Mouse (Mus musculus) kidney, embryonic 15.5 days (tissue): ENCODE results near the gene Cryzl2. TPM values are rescaled to one million over a fixed set of nuclear protein-coding genes. Genes with fewer than 3 reads are reported as not detected.

Source experiments
- ATAC-seq: fragments of 200-750 bp; cut with Nextera tagmentation; replicated peaks from 2 replicates; pipeline ENCODE4 v1.8.0; 2017; ENCODE audit warnings: moderate TSS enrichment; ENCODE audit not compliant: low FRiP score
- H3K27ac ChIP-seq: fragments of 300-500 bp; sonication (generic); 2 replicates; pipeline ENCODE4 v1.5.1; 2015; ENCODE audit warnings: mild to moderate bottlenecking, inconsistent platforms
- H3K27me3 ChIP-seq: fragments of 300-500 bp; sonication (generic); 2 replicates; pipeline ENCODE4 v1.6.1; 2015; ENCODE audit warnings: inconsistent platforms
- H3K36me3 ChIP-seq: fragments of 300-500 bp; sonication (generic); 2 replicates; pipeline ENCODE4 v1.6.1; 2015; ENCODE audit warnings: inconsistent platforms
- H3K4me1 ChIP-seq: fragments of 300-500 bp; sonication (generic); 2 replicates; pipeline ENCODE4 v1.6.1; 2015; ENCODE audit warnings: inconsistent platforms
- H3K4me2 ChIP-seq: fragments of 300-500 bp; sonication (generic); 2 replicates; pipeline ENCODE4 v1.6.1; 2015; ENCODE audit warnings: moderate library complexity, mild to moderate bottlenecking, inconsistent platforms
- H3K4me3 ChIP-seq: fragments of 300-500 bp; sonication (generic); replicated peaks from 2 replicates; pipeline ENCODE4 v1.5.1; 2015; ENCODE audit warnings: mild to moderate bottlenecking, inconsistent platforms
- H3K9ac ChIP-seq: fragments of 300-500 bp; sonication (generic); 2 replicates; pipeline ENCODE4 v1.6.1; 2015; ENCODE audit warnings: mild to moderate bottlenecking, inconsistent platforms
- H3K9me3 ChIP-seq: fragments of 300-500 bp; sonication (generic); replicated peaks from 2 replicates; pipeline ENCODE4 v1.6.1; 2016; ENCODE audit warnings: inconsistent platforms
- WGBS: fragments of 180-500 bp; shearing (Covaris S2); methylation state at CpG from one replicate; pipeline ENCODE4 v1.1.7; 2015; ENCODE audit warnings: mixed read lengths; 5-methylcytosine and 5-hydroxymethylcytosine counted together
- polyA plus RNA-seq: library from polyadenylated mRNA; unstranded; fragments of >200 nt; fragmentation: Nextera tagmentation; extraction: Ambion mirVana; gene quantifications from 2 replicates; pipeline ENCODE4 v1.2.1, GENCODE M21; 2015

The Cryzl2 gene
- polyA plus RNA-seq, 1 experiment from 2014 or later: 19.8 TPM

DNA sequence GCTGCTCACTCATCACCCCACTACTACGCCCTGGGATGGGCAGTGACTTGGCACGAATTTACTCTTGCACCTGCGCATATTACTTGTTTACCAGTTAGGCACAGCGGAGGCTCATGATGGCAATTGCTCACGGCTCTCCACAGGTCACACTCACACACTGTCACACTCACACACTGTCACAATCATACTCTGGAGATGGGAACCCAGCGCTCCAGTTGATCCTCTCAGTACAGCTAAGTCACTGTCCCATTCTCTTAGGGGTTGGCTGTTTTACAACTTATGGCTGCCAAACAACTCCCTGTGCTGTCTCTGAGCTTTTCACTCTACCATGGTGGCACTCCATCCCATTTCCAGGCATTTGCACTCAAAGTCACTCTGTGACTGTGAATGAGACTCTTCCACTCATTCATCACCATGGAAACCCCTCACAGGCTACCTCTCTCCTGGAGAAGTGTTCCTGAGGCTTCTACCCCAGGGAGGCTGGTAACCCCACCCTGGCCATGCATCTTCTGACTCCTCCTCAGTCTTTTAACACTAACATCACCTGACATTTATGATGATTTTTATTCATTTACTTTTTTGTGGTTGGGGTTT is 43.1 kb downstream of the Cryzl2 start:
- Histone ChIP-seq H3K4me3 (no peak overlapping the region), H3K9me3 (no peaks in the 10 kb centered on the region), H3K9ac (no peak overlapping the region), H3K27me3 (no peaks in the 10 kb centered on the region), H3K4me2 (no peak overlapping the region), H3K27ac (no peak overlapping the region), H3K36me3 (no peaks in the 10 kb centered on the region), H3K4me1 (no peaks in the 10 kb centered on the region)
- no peak for ATAC-seq
- 90% methylated on average over 6 of the region's 6 CpGs for WGBS

DNA sequence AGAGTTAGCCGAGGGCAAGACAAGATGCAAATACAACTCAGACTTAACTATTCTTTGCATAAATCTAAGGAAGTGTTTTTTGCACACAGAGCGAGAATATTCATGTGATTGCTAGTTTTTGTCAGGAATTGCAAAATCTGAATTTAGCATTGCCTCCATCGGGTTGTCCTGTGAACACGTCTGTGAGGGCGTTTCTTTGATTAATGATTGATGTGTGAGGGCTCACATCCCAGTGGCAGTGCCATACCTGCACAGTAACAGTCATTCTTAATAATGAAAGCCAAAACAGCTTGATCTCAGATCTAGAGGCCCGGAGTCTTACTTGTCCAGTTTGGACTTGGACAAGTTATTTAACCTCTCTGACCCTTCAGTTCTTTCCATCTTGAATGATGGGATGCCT is 44.7 kb downstream of the Cryzl2 start:
- Histone ChIP-seq H3K27ac (no peak overlapping the region), H3K4me1 (peaks cover 7% of the 10 kb centered on the region; the same call in 1 of the 2 replicates), H3K9me3 (no peaks in the 10 kb centered on the region), H3K4me2 (no peak overlapping the region), H3K27me3 (no peaks in the 10 kb centered on the region), H3K9ac (no peak overlapping the region), H3K4me3 (no peak overlapping the region), H3K36me3 (no peaks in the 10 kb centered on the region)
- no peak for ATAC-seq
- 76% methylated on average over 6 of the region's 6 CpGs for WGBS

GRCm38 (mm10) chr1:157506522-157506921 is 48.1 kb downstream of the Cryzl2 start, which contains the start of gene Sec16b:
TSS of gene Sec16b (plus strand) at chr1:157506728.
- Histone ChIP-seq H3K27me3 (no peaks in the 10 kb centered on the region), H3K36me3 (no peaks in the 10 kb centered on the region), H3K9ac (no peak within 1 kb of the TSS), H3K9me3 (no peaks in the 10 kb centered on the region), H3K4me2 (peak within 1 kb of the TSS; percentile 25; the same call in 1 of the 2 replicates), H3K4me3 (no peak within 1 kb of the TSS), H3K27ac (no peak within 1 kb of the TSS), H3K4me1 (peaks cover 7% of the 10 kb centered on the region; the same call in 1 of the 2 replicates)
- peak; percentile 75 for ATAC-seq
- 8% methylated on average over 5 of the region's 5 CpGs for WGBS

DNA sequence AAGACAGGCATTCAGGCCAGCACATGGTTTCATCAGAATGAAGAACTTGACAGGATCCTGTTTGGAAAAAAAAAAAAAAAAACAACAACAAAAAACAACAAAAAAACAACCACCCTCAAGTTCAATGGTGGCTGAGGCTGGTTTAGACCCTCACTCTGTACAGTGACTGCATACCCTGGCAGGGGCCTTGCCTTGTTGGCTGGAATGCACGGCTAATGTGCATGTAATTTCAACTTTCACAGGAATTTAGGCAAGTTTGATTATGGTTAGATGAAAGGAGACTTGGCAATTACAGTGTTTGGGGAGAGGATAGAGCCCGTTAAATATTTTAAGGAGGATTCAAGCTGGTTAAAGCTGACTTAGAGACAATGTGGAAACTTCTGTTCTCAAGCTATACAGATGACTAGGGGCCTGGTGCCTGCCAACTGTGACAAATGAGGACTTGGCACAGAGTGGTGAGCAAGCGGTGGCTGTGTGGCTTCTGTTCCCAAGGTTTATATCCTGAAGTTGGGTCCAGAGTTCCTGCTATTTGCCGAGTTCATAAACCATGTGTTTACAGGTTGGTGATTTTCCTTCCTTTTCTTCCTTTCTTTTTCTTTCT is 48.7 kb downstream of the Cryzl2 start:
- 53% methylated on average over 4 of the region's 4 CpGs for WGBS
- H3K27ac ChIP-seq: no peak overlapping the region
- no peaks in the 10 kb centered on the region for H3K9me3 ChIP-seq
- H3K4me3 ChIP-seq: no peak overlapping the region
- ATAC-seq: no peak
- peaks cover 7% of the 10 kb centered on the region; the same call in 1 of the 2 replicates for H3K4me1 ChIP-seq
- H3K4me2 ChIP-seq: peak overlapping the region; percentile 25; the same call in 1 of the 2 replicates
- H3K27me3 ChIP-seq: no peaks in the 10 kb centered on the region
- no peaks in the 10 kb centered on the region for H3K36me3 ChIP-seq
- no peak overlapping the region for H3K9ac ChIP-seq

DNA sequence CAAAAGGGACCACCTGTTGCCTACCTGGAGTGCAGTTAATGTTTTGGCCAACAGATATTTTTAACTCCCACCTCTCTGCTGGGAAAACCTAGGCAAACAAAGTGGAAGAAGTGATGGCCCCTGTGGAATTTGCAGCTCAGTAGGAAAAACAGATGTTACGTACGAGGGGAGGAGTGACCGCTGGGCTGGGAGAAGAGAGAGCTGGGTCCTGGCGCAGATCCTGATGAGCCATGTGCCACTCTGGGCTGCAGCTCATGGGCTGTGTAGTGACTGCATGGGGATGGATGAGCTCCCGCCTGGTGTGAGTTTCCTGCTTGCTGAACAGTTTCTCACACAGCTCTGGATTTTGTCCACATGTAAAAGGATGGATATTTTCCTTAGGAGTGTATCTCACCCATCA is 49.4 kb downstream of the Cryzl2 start:
- Histone ChIP-seq H3K27me3 (no peaks in the 10 kb centered on the region), H3K36me3 (no peaks in the 10 kb centered on the region), H3K4me3 (no peak overlapping the region), H3K9ac (no peak overlapping the region), H3K4me1 (peaks cover 7% of the 10 kb centered on the region; the same call in 1 of the 2 replicates), H3K27ac (no peak overlapping the region), H3K4me2 (no peak overlapping the region), H3K9me3 (no peaks in the 10 kb centered on the region)
- 52% methylated on average over 5 of the region's 5 CpGs for WGBS
- no peak for ATAC-seq

DNA sequence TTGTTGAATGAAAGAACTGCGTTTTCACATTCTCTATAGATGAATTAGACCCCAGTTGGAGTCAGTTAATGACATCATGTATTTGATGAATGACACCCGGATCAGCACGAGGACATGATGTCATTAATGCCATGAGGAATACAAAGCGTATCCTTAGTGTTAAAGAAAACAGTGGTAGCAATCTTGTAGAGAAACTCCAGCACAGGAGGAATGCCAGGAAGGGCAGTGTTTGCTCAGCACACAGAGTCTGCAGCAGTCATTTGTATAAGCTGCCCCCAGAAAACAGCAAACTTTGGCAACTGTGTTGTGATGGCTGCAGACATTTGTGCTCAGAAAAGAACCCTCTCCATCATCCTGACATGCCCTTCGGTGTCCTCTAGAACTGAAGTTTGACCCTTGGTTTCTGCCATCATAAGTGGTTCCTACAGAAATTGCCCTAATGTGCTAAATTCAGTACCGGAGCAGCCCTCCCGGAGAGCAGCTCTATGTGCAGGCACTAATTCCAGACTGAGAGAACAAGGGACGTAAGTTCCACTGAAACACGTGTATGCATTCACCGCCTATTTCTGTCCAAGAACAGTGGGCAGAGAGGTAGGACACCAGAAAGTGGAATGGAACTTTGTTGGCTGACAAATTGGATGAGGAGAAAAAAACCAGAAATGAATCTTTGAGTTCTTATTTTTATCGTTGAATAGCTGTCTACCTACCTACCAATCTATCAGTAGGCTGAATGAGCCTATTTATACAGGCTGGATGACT is 54.5 kb downstream of the Cryzl2 start:
- Histone ChIP-seq H3K4me3 (no peak overlapping the region), H3K9ac (no peak overlapping the region), H3K27me3 (no peaks in the 10 kb centered on the region), H3K36me3 (no peaks in the 10 kb centered on the region), H3K4me2 (no peak overlapping the region), H3K9me3 (no peaks in the 10 kb centered on the region), H3K27ac (no peak overlapping the region), H3K4me1 (peaks cover 3% of the 10 kb centered on the region; the same call in 1 of the 2 replicates)
- ATAC-seq: no peak
- 80% methylated on average over 11 of the region's 11 CpGs for WGBS

DNA sequence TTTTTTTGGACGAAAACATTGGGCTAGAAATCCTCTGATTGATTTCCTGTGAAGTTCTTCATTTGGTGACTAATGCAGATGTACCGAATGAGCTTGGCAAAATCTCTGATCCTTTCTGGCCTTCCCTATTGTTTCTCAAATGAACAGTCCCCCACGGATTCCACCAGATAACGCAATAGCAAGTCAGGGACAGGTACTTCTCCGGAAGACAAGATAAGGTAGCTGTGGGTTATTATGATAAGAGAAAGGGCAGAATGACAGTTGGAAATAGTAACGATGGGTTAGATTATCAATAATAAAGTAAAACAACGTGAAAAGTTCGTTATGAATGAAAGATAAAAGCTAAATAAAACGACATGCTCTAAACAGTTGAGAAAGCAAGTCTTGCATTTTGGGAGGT is 55.2 kb downstream of the Cryzl2 start:
- no peaks in the 10 kb centered on the region for H3K27me3 ChIP-seq
- H3K4me1 ChIP-seq: 0 out of 2 replicates have a peak, but pooled peaks cover 2% of the 10 kb centered on the region
- H3K9ac ChIP-seq: no peak overlapping the region
- 83% methylated on average over 9 of the region's 9 CpGs for WGBS
- no peak overlapping the region for H3K4me2 ChIP-seq
- H3K9me3 ChIP-seq: no peaks in the 10 kb centered on the region
- no peak overlapping the region for H3K4me3 ChIP-seq
- H3K27ac ChIP-seq: no peak overlapping the region
- no peaks in the 10 kb centered on the region for H3K36me3 ChIP-seq
- no peak for ATAC-seq

DNA sequence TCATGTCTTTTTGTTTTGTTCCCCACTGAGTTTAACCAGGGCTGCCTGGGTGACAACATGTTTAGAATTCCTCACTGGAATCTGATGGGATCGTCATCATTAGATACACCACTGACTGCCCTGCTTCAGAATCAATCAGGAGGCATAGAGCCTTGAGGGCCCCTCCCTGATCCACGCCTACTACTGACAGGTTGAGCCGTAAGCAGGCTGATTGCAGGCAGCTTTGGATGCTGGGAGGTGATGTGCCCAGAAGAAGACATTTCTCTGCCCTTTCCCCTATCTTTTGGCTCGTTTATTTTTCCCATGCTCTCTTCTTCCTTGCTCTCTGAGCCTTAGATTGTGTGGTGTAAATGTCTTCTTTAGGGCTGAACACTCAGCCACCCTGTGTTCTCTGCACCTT is 55.9 kb downstream of the Cryzl2 start:
- 70% methylated on average over 4 of the region's 4 CpGs for WGBS
- no peak overlapping the region for H3K4me3 ChIP-seq
- H3K9ac ChIP-seq: no peak overlapping the region
- ATAC-seq: no peak
- no peaks in the 10 kb centered on the region for H3K36me3 ChIP-seq
- no peaks in the 10 kb centered on the region for H3K27me3 ChIP-seq
- 0 out of 2 replicates have a peak, but pooled peaks cover 2% of the 10 kb centered on the region for H3K4me1 ChIP-seq
- H3K9me3 ChIP-seq: no peaks in the 10 kb centered on the region
- H3K27ac ChIP-seq: no peak overlapping the region
- no peak overlapping the region for H3K4me2 ChIP-seq

GRCm38 (mm10) chr1:157516838-157517808 is 58.7 kb downstream of the Cryzl2 start:
- ATAC-seq: no peak
- Histone ChIP-seq H3K36me3 (no peaks in the 10 kb centered on the region), H3K4me2 (no peak overlapping the region), H3K27me3 (no peaks in the 10 kb centered on the region), H3K9me3 (no peaks in the 10 kb centered on the region), H3K4me1 (0 out of 2 replicates have a peak, but pooled peaks cover 2% of the 10 kb centered on the region), H3K9ac (no peak overlapping the region), H3K27ac (no peak overlapping the region), H3K4me3 (no peak overlapping the region)
- 87% methylated on average over 8 of the region's 8 CpGs for WGBS

DNA sequence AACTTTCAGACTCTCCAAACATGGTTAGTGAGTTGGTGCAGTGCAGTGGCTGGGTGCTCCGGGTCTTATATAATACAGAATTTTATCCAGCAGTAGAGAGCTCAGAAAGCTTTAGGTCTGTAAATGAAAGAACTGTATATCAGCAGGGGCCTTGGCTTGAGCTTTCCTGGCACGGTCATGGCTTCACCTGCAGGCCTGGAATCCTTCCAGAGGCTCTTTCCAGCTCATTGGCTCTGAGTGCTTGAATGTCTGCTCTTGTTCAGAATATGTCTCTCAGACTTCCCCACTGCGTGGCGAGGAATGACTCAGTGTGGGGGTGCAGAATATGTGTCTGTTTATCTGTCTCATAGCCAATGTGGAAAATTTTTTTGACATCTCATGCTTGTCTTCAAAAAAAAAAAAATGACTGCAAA is 59.7 kb downstream of the Cryzl2 start:
- H3K4me3 ChIP-seq: no peak overlapping the region
- no peak overlapping the region for H3K4me2 ChIP-seq
- ATAC-seq: 0 out of 2 replicates have a peak, but pooled peaks have one; percentile 29
- H3K9me3 ChIP-seq: no peaks in the 10 kb centered on the region
- no peaks in the 10 kb centered on the region for H3K27me3 ChIP-seq
- H3K4me1 ChIP-seq: 0 out of 2 replicates have a peak, but pooled peaks cover 2% of the 10 kb centered on the region
- no peak overlapping the region for H3K9ac ChIP-seq
- 44% methylated on average over 4 of the region's 4 CpGs for WGBS
- H3K27ac ChIP-seq: no peak overlapping the region
- no peaks in the 10 kb centered on the region for H3K36me3 ChIP-seq

DNA sequence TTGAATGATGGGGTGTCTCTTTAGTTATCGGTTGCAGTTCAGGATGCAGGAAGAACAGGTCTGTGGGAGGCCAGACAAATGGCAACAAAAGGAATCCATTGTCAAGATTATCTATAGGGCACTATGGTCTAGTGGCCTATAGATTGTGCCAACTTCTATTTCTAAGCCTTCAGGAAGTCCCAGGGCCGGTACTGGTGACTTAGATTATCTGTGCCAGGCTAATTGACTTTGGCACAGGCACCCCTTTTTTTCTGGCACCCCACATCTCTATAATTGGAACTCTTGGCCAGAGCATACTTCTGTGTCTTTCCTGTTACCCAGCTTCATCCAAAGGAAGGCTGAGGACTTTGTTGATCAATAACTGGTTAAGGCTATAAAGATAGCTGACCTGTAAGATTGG is 61.0 kb downstream of the Cryzl2 start:
- ATAC-seq: no peak
- Histone ChIP-seq H3K36me3 (no peaks in the 10 kb centered on the region), H3K9ac (no peak overlapping the region), H3K9me3 (no peaks in the 10 kb centered on the region), H3K4me2 (no peak overlapping the region), H3K27me3 (no peaks in the 10 kb centered on the region), H3K4me3 (no peak overlapping the region), H3K4me1 (0 out of 2 replicates have a peak, but pooled peaks cover 2% of the 10 kb centered on the region), H3K27ac (no peak overlapping the region)
- WGBS: 83% methylated on average over 2 of the region's 2 CpGs
